Mouse (Mus musculus) natural killer cell, adult 2 months (primary cell): ENCODE results near the gene Fetub.

Experiments used
- DNase-seq, 2 experiments: peaks; one replicate each; pipeline ENCODE4 v3.0.0; 2022; ENCODE audit warnings: low spot score in 2 of 2

Fetub gene

GRCm38 (mm10) chr16:22918034-22918433 lies at the start of gene Fetub:
Fetub (plus strand) TSS chr16:22918334.
- no peak for DNase-seq

DNA sequence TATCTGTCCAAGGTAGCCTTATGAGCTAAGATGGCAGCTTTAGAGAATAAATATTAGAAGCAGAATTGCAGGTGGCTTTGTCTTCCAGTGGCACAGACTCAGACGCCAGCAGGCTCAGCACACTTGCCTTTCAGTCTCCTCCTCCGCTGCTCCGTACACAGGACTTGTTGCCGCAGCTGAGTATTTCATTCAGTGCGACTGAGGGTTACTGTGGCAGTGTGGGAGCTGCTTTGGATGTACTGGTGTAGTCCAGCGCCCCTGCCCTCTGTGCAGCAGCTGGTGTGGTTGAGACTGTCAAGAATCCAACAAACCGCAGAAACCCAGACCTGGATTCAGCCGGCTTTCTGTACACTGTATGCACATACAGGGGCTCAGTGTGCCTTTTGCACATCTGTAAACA lies 45.7 kb upstream of the Fetub start:
- no peak for DNase-seq

GRCm38 (mm10) chr16:22873369-22873768 lies 44.8 kb upstream of the Fetub start:
- DNase-seq = no peak

DNA sequence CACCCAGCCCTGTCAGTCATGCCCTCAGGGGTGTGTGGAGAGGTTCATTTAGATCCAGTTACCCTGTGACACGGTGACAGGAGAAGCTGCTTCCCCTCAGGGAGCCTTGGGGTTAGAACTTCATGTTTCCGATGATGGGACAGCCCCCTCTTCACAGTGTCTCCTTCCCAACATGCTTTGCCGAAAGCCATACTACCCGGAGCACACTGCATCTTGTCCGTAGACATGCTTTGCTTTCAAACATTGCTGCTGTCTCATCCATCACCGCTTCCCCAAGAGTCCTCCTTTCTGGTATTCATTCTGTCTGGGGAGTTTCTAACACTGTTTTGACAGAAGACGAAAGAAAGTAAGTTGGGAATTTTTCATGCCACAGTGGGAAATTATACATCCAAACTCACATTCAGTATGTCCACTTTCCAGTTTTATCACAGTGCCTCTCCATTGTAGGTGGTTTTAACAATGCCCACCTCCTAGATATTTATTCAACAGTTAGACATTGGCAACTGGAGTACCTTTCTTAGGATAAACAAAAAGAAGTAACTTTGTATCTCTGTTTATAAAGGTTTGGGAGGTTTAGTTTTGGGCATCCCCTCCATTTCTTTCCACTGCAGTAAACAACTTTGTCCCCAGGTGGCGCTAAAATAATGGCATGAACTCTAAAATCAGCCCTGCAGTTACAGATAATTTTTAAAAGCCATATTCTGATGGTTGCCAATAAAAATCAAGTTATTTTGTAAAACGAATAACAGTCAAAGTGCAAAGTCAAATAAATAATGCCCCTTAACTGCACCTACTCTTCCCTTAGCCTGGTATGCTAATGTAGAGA lies 41.7 kb upstream of the Fetub start:
- DNase-seq = no peak

- no peak for DNase-seq
Measured at GRCm38 (mm10) chr16:22877660-22878390, 40.3 kb upstream of the Fetub start.

- no peak for DNase-seq
Measured at GRCm38 (mm10) chr16:22878716-22879115, 39.4 kb upstream of the Fetub start.

GRCm38 (mm10) chr16:22879945-22880595 lies 38.1 kb upstream of the Fetub start:
- no peak for DNase-seq

DNA sequence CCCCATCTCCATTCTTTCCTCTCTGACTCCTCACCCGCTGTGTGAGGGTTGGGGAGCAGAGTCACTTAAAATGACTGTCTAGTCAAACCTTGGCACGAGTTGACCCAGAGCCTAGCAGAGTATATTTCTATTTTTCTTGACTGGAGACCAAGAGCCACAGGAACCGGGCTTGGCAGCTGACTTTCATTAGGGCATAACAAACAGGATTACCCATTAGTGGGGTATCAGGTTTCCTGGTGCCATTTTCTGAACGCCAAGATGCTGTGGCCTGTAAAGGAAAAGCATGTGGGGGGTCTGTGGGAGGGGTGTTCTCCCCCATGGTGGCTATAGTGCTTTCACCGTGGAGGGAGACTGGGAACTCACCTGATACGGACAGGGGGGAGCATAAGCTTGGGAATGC lies 37.2 kb upstream of the Fetub start:
- no peak for DNase-seq

DNA sequence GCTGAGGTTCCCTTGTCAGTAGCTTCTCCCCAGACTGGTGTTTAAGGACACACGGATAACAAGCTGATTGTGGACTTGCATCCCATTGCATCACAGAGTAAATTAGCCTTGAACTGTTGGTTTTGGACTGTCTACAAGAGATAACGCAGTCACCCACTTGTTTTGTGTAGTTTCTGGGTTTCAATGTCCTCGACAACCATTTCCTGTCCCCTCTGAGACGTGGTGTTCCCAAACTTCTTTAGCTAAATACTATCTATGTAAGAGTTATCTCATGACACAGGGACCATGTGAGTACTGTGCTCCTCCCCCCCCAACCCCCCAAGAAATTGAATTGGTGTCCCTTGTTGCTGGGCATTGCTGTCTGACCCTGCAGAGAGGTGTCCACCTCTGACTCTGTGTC lies 36.6 kb upstream of the Fetub start:
- no peak for DNase-seq

- peak in 1 of 2 experiments; percentile 6 for DNase-seq
Measured at GRCm38 (mm10) chr16:22883441-22883840, 34.7 kb upstream of the Fetub start.

GRCm38 (mm10) chr16:22885356-22885755 lies 32.8 kb upstream of the Fetub start:
- peak in 1 of 2 experiments; percentile 5 for DNase-seq

GRCm38 (mm10) chr16:22886726-22887125 lies 31.4 kb upstream of the Fetub start:
- DNase-seq = no peak

GRCm38 (mm10) chr16:22888835-22889234 lies 29.3 kb upstream of the Fetub start:
- no peak for DNase-seq

GRCm38 (mm10) chr16:22889716-22890115 lies 28.4 kb upstream of the Fetub start:
- DNase-seq = no peak

GRCm38 (mm10) chr16:22890683-22891510 lies 27.2 kb upstream of the Fetub start, which contains the start of gene Ahsg:
Ahsg (plus strand) TSS chr16:22891277.
- no peak for DNase-seq

DNA sequence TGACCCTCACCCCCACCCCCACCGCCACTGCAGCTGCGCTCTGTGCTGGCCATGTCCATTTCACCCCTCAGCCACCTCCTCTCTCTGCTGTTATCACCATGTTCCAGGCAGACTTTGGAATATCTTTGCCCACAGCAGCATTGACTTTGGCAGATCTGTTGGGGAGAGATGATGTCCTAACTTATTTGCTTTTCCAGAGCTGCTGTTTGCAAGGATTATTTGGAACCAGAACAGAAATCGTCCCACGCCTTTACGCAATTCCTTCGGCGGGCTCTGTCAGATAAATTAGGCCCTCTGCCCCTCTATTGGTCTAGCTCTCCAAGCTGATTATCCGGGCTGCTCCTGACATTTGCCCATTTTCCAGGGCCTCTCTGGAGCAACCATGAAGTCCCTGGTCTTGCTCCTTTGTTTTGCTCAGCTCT lies 26.4 kb upstream of the Fetub start:
- no peak for DNase-seq

DNA sequence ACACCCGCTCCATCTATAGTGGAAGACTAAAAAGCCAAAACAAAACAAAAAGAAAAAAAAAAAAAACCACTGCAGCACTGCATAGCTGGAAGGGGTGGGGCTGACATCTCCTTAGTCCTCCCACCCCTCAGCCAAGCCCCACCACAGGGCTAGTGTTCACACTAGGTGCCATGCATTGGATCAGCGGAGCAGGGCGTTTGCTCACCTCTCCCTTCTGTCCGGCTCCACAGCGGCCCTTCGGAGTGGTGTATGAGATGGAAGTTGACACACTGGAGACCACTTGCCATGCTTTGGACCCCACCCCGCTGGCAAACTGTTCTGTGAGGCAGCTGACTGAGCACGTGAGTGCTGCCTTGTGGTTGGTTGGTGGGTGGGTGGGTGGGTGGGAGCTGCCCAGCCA lies 24.0 kb upstream of the Fetub start:
- DNase-seq = no peak

DNA sequence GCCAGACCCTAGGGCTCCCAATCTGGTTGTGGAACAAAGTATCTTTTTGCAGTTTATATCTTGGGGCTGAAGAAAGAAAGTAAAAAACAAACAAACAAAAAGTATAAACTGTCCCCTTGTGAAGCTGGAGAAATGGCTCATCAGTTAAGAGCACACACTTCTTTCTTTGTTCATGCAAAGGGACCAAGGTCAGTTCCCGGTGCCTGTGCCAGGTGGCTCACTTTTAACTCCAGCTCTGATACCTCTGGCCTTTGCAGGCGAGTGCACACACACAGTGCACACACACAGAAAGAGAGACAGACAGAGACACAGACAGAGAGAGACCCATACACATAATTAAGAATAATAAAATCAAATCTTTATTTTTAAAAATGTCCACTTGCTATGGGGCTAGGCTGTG lies 21.5 kb upstream of the Fetub start:
- no peak for DNase-seq

DNA sequence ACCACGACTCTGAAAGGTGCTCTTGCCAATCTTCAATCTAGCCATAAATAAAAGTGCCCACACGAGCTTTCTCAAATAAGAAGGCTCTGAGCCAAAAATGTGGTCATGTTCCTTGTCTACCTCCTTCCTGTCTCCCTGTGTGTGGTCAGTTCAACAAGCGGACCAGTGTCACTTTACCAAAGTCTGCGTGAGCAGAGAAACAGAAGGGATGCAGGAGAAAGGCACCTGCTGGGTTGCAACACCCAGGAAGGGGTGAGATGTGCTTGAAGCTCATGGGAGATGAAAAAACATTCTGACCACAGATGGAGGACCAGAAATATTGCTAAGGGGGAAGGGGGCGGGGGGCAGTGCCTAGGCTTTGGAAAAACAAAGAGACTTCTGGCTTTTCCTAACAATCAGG lies 18.8 kb upstream of the Fetub start:
- DNase-seq = no peak

- DNase-seq = no peak
Measured at GRCm38 (mm10) chr16:22899866-22900570, 18.1 kb upstream of the Fetub start.

- DNase-seq = no peak
Measured at GRCm38 (mm10) chr16:22901326-22901725, 16.8 kb upstream of the Fetub start.
